Mouse (Mus musculus) cerebral cortex, adult 2 months (tissue): ENCODE results near the gene Hnrnpll.

Source experiments
- WGBS: fragments of 180-500 bp; shearing (Covaris S2); methylation state at CpG from one replicate; pipeline ENCODE4 v1.1.7; 2018; 5-methylcytosine and 5-hydroxymethylcytosine counted together

Hnrnpll gene

DNA sequence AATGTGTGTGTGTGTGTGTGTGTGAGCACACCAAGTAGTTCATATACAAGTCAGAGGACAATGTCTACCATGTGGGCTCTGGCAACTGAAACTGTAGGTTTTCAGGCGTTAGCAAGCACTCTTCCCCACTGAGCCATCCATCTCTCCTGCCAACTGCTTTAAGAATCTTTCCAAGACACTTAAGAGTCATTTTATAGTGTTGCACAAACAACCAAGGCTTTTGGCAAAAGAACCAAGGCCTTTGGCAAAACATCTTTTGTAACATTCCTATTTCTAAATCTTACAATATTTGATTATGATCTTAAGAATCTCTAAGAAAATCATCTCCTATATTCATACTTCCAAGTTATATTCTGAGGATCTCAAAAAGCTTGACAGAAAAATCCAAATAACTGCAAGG is 2.4 kb downstream of the Hnrnpll start:
- 12% methylated on average over 1 of the region's 1 CpGs for WGBS

DNA sequence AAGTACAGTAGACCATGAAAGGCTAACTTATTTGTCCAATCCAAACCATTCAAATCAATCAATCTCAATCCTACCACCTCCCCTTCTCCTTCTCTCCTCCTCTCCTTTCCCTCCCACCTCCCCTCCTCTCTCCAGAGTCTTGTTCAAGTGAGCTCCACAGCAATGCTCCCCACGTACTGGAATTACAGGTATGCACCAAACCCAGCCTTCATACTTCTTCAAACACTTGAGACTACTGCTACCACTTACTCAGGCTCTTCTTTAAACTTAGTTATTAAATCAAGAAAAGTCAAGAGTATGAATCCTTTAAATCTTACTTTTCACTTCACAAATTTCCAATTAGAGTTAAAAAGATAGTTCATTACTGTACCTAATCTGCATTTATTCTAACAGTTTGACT is 3.6 kb downstream of the Hnrnpll start:
- WGBS: 43% methylated on average over 1 of the region's 1 CpGs

DNA sequence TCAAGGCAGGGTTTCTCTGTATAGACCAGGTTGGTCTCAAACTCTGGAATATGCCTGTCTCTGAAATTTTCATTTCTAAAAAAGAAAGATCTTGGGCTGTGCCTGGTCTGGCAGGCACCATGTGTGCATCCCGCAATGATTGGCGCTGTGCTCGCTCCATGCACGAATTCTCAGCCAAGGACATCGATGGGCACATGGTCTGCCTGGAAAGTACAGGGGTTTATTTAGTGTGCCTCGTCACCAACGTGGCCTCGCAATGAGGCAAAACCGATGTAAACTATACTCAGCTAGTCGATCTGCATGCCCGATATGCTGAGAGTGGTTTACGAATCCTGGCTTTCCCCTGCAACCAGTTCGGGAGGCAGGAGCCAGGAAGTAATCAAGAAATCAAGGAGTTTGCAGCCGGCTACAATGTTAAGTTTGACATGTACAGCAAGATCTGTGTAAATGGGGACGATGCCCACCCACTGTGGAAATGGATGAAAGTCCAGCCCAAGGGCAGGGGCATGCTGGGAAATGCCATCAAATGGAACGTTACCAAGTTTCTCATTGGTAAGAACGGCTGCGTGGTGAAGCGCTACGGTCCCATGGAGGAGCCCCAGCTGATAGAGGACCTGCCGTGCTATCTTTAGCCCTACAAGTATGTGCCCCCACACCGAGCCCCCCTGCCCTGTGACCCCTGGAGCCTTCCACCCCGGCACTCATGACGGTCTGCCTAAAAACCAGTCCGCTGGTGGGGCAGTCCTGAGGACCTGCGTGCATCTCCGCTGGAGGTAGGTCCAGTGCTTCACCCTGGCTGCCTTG is 8.0 kb downstream of the Hnrnpll start:
- WGBS: 53% methylated on average over 27 of the region's 27 CpGs

DNA sequence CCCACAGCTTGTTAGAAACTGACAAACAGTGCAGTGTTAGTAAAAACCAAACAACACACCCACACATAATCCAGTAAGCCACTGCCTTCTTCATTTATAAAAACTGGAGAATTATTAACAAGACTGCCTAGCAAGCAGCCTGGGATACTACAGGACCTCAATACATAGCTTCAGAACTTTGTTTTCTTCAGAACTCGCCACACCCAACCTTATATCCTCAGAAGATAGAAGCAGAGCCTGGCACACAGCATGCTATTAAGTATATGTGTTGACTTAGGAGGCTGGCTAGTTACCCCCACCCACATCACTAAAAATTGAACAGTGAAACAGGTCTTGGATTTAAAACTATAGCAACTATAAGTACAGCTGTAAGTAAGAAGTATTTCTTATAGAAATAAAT is 10.5 kb downstream of the Hnrnpll start:
- 86% methylated on average over 1 of the region's 1 CpGs for WGBS

DNA sequence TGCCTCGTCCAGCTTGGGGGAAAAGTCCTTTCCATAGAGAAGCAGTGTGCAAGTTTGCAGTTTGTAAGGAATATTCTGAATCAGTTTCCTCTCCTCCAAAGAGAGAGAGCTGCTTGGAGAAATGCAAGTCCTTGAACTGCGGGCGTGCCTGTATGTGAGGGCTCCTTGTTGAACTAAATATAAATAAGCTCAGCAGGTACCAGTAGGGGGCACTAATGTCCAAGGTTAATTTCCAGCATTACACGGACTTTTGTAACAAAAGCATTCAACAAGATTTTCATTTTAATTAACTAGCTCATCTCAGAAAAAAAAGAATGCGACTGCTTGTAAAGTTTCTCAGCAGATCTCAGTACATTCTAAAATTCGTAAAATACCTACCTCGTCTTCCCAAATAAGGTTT is 13.9 kb downstream of the Hnrnpll start:
- 36% methylated on average over 7 of the region's 7 CpGs for WGBS

DNA sequence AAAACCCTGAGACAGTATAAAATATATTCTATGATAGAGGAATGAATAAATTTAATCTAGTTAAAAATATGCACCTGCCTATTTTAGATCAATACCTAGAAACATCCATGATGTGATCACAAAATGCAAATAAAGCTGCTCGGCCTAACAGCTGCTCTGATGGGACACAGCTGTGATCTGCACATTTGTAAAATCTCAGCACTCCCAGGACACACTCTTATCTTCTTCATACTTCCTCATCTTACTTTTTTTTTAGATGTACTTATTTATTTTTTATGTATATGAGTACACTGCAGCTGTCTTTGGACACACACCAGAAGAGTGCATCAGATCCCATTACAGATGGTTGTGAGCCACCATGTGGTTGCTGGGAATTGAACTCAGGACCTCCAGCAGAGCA is 20.4 kb downstream of the Hnrnpll start:
- 66% methylated on average over 1 of the region's 1 CpGs for WGBS

DNA sequence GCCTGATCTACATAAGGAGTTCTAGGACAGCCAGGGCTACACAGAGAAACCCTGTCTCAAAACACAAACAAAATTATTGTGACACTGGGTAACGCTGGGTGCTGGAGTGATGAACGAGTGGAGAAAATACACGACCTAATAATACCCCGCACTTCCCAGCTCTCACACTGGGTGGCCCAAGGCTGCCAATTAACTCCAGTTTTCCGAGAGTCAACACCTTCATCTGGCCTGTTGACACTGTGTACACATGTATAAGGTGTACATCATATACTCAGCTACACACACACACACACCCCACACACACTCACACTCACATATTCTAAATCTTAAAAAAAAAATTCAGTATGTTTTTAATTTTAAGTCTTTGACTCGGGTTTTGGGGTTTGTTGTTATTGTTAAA is 33.5 kb downstream of the Hnrnpll start:
- 79% methylated on average over 6 of the region's 6 CpGs for WGBS

DNA sequence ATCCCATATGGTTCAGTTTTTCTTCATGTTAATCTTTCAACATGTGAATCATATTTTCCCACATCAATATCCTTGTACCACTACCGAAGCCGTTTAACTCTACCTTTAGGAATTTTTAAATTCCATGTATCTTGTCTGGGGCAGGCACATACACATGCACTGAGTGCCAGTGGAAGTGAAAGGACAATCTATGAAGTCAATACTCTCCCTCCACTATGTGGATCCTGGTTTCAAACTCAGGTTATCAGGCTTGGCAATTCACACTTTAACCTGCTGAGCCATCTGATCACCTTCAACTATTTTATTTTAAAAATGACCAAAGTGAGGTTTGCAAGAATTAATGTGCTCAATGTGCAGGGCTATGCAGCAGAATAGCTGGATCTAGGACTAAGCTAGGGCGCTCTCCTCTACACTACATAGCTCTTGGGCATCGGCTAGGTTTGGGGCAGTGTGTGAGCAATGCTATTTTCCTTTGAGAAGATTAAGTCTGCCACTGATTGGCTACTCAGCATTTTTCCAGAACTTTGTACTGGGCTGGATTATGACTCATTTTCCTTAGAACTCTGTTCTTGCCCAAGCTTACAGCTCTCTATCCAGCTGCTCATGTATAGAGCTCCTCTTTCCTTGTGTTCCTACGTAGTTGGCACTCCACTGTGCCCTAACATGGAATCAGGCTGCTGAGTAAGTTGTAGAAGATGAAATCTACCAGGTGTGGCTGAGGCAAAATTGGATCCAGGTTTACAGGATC is 35.8 kb downstream of the Hnrnpll start:
- WGBS: 67% methylated on average over 5 of the region's 5 CpGs

DNA sequence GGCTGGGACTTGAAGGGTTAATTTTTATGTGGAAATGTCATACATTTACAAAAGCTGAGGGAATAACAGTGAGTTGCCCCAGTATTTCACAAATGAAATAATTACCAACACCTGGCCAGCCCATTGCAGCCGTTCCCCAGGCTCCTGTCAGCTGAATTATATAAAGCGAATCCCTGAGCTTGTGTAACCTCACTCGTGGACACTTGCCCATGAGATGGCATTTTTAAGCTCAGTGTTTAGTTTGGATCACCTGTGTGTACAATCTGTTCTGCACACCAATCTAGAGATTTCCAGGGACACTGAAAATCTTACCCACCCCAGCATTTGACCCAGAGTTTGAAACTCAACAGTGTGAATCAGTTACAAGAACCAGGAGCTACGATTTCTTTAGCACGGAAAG is 40.0 kb downstream of the Hnrnpll start:
- WGBS: 53% methylated on average over 5 of the region's 5 CpGs

DNA sequence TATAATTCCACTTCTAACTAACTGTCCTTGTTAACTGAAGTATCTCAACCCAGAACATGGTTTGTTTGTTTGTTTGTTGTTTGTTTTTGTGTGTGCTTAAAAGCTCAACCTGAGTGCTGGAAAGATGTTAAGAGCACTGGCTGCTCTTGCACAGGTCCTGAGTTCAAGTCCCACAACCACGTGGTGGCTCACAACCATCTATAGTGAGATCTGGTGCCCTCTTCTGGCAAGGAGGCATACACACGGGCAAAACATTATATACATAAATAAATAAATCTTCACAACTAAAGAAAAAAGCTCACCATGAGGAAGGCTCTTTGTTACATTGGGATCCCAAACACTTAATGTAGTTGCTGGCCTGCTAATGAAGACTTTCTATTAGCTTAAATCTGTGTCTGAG is 41.6 kb downstream of the Hnrnpll start:
- WGBS: 70% methylated on average over 2 of the region's 2 CpGs

DNA sequence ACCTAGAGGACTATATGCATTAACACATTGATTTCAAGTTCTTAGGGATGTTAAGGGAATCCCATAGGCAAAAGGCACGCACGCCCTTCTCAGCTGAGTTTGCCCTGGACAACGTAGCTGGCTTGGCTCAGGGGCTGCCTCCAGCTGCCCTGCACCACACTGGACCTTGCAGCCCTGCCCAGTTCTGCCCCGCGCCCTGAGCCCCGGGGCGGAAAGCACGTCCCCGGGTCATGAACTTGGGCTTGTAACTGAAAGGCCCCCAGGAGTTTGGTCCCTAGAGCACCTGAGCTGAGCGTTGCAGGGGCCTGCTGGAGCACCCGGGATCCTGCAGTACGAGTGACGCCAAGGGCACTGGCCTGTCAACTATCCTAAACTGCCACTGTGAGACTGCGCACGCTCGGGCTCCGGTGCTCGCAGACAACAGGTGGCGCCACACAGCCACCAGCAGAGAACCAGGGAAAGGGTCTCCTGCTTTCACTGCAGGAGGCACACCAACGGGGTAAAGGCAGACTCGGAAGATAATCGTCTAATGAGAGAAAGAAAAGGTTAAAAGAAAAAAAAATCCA is 43.1 kb downstream of the Hnrnpll start:
- WGBS: 18% methylated on average over 22 of the region's 22 CpGs

DNA sequence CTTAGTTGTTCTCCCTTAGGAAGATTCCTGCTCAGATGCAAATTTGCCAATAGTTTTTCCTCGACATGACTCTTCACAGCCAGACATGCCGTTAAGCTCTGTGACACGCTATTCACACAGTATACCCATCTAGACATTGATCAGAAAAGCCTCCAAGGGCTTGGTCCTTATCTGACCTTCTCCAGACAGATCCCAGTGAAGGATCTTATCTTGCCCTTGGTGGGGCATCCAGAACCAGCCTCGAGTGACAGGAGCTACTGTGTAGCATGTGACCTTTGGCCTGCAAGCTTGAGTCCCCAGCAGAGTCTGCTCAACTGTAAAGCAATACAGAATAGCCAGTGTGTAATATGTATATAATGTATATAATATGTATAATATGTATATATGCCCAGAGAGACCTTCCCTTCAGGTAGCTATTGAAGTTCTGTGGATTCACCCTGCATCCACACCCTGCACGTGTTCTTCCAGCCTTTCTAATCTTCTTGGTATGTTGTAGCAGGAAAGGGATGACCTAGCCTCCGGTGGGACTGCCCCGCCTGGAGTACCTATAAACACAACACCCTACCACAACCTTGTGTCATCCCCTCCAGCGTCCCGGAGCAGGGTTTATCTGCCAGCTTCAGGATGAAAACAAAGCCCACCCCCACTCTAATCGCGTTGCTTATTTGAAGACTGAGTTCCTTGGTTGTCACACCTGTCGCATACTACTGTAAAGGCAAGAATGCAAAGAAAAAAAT is 43.7 kb downstream of the Hnrnpll start:
- 70% methylated on average over 12 of the region's 12 CpGs for WGBS

DNA sequence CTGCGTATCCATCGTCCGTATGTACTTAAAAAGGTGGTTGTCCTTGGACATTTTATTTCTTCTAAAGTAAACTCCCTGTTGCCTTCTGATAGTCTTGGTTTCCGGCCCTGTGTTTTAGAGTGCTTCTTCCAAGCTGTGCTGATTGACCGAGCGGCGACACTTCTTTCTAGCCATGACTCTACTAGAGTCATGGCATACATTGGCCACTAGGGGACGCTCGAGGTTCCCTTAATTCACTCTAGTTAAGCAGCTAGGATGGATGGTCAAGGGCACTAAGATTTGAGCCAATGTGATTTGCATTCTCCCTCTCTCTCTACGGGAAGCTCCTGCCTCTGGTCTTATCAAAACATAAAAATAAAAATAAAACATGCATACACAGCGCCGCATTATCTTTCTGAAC is 44.7 kb downstream of the Hnrnpll start:
- 34% methylated on average over 12 of the region's 12 CpGs for WGBS

DNA sequence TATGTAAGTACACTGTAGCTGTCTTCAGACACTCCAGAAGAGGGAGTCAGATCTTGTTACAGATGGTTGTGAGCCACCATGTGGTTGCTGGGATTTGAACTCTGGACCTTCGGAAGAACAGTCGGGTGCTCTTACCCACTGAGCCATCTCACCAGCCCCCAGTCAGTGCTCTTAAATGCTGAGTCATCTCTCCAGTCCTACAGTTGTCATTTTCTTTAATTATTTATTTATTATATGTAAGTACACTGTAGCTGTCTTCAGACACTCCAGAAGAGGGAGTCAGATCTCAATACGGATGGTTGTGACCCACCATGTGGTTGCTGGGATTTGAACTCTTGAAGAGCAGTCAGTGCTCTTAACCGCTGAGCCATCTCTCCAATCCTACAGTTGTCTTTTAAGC is 45.7 kb downstream of the Hnrnpll start:
- WGBS: 91% methylated on average over 4 of the region's 4 CpGs

DNA sequence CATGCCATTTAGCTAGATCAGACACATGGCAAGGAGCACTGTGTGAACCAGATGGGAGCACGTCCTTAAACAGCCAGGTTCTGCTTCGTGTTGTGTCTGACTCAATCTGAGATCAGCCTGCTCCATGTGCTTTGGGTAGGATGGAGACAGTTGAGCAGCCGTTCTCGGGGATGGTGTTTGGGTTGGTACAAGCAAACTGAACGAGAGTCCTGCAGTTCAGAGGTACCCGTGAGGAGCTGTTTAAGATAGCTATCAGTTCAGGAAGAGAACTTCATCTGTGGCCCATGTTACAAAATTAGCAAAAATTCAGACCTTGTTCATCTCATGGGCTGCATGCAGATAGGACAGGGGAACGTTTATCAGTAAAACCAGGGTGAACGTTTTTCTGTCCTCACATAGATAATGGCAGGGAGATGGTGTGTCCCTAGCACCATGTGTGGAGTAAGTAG is 47.7 kb downstream of the Hnrnpll start:
- WGBS: 68% methylated on average over 8 of the region's 8 CpGs

DNA sequence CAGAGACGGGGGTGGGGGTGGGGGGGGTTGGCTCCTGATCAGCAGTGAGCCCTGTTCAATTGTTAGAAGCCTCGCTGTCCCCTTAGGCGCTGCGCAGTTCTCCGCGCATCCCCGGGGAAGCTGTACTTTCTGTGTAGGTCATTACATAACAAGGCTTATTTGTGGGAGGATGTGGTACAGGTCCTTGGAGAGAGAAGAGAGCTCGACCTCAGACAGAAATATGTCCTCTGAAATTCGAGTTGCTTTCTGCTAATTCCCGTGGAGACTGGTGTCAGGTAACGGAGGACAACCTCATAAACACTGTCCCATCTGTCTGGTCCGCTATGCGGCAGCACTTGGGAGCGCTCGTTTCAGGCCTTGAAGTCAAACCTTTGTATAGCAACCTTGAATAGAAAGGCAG is 52.2 kb downstream of the Hnrnpll start:
- WGBS: 70% methylated on average over 15 of the region's 15 CpGs

DNA sequence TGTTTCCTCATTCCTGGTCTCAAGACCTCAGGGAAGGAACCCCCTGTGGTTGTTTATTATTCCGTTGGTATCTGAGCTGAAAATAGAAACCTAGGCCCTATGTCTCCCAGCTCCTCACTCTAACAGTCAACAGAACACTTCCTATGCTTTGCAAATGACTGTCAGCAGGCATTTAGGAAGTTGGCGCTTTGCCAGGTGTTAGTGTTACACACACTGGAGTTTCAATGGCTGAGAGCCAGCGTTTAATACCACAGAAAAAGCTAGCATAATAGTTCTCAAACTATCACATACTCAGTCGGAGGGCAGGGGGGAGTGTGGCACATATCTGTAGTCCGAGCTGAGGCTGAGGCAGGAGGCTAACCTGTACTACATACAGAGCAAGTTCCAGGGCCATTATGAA is 53.3 kb downstream of the Hnrnpll start:
- 42% methylated on average over 5 of the region's 5 CpGs for WGBS

DNA sequence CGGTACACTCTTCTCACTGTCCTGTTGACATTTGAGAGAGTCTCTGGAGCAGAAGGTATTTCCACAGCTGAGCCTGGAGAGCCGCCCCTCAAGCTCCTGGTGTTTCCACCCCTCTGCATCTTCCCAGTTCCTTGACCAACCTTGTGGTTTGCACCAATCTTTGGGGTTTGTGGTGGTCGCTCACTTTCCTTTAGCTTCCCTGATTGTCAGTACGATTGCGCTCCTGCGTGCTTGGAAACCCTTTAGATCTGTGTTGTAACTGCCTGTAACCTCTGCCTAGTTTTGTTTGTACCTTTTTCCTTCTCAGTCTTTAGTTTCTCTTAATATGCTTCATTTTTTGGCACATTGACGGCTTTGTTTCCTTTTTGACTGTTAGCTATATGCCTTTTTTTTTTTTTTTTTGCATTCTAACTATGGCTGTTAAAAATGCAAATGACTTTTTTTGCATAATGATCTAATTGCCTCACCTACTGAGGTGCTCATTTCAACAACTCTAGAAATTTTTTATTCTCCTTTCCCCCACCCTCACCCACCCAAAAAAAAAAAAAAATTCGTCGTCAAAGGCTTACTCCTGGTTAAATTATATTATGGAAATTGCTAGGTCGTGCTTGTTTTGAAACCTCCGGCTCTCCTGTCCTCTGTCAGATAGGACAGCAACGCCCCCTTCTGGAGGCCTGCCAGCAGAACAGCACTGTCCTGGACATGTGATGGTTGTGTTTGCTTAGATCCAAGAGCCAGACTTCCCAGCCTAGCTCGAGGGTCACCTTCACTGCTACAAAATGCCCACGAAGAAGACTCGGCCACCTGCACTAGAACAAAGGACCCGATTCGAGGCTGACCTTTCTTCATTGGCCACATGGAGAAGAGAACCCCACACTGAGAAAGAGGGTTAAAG is 57.5 kb downstream of the Hnrnpll start:
- WGBS: 47% methylated on average over 17 of the region's 17 CpGs

DNA sequence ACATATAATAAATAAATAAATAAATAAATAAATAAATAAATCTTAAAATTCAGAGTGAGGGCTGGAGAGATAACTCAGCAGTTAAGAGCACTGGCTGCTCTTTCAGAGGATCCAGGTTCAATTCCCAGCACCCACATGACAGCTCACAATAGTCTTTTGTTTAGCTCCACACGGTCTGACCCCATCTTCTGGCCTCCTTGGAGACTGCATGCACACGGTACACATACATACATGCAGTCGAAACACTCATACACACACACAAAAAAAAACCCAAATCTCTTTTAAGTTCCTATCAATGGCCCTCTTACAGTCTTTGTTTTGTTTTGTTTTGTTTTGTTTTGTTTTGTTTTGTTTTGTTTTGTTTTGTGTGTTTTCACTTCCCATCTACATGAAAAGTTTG is 58.3 kb downstream of the Hnrnpll start:
- 90% methylated on average over 3 of the region's 3 CpGs for WGBS

DNA sequence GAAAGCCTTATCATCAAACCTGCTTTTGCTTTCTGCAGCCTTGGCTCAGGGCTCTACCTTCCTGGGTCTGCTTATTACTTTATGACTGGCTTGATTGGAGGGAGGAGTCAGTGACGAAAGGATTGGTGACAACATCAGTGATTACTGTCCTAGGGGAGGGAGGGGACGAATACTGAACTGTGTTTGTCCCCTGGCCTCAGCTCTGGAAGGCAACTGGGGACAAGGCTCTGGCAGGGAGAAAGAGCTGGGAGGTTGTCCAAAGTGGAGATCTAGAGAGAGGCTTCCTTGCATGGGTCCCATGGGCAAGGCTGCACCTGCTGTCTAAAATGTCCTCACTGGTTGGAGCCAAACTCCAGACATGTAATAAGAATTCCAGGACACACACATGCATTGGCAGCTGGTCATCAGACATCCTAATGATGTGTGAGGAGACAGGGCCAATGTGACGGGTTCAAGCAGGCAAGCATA is 59.7 kb downstream of the Hnrnpll start:
- 79% methylated on average over 3 of the region's 3 CpGs for WGBS

DNA sequence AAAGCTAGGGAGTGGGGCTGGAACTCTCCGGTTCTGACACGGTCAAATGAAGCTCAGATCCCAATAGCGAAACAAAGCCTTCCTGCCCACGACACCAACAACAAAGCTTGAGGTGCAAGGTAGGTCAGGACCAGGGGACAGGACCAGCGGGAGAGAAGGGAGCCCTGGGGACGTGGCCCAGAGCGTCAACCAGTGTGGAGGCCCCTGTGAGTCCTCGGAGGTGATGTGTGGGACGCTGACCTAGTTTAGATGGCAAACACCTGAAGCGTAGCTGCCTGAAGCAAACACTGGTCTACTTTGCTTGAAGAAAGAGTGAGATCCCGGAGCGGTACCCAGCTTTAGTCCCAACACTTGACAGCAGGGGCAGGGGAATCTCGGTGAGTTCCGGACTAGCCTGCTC is 62.5 kb downstream of the Hnrnpll start:
- WGBS: 92% methylated on average over 14 of the region's 14 CpGs
